8 mouse cellular contexts compared by ENCODE assay signal in genomic region chr12:112145875-112146651, GRCm38 (mm10). TPM values are rescaled to one million over a fixed set of nuclear protein-coding genes. Genes with fewer than 3 reads are reported as not detected.
DNase-seq lines count a peak whose midpoint lies in the region; ATAC-seq and TF ChIP-seq lines count a peak whose summit lies in the region.

TSS of gene Kif26a (plus strand) at chr12:112146208.

- no peaks in the 10 kb centered on the region for H3K9me3 ChIP-seq in forebrain, postnatal 0 days (ENCODE audit: low read length)
- H3K9me3 ChIP-seq in hindbrain, embryonic 10.5 days: no peaks in the 10 kb centered on the region
- no peaks in the 10 kb centered on the region for H3K9me3 ChIP-seq in stomach, embryonic 16.5 days (replicated peaks; ENCODE audit: control insufficient read depth, low read length)

- H3K4me1 ChIP-seq in forebrain, postnatal 0 days (ENCODE audit: insufficient read depth): peaks cover 10% of the 10 kb centered on the region; the same call in 1 of the 2 replicates
- peaks cover 89% of the 10 kb centered on the region for H3K4me1 ChIP-seq in hindbrain, embryonic 10.5 days (replicated peaks)
- H3K4me1 ChIP-seq in stomach, embryonic 16.5 days (ENCODE audit: control insufficient read depth, insufficient read depth, low read length): peaks cover 32% of the 10 kb centered on the region

- intact Hi-C loops in left cerebral cortex, postnatal 10 days (cut with DNase I): loop anchor here (1.0 kb wide), 1 partner anchor 327 kb away; no protein-coding TSS in a partner anchor

- ATAC-seq in forebrain, postnatal 0 days: peak; percentile 64
- ATAC-seq in stomach, embryonic 16.5 days (ENCODE audit: insufficient read depth, low FRiP score): peak; percentile 77; the same call in 1 of the 2 replicates

- peak; percentile 14 for DNase-seq in cerebellum, adult 9-11 months
- no peak for DNase-seq in cerebellum, adult 11 months
- peak; percentile 53 for DNase-seq in brain, adult 2 months (ENCODE audit: low read depth, low spot score)
- DNase-seq in forebrain, postnatal 0 days: peak; percentile 89
- peak; percentile 81 for DNase-seq in hindbrain, embryonic 10.5 days (ENCODE audit: low spot score)
- peak; percentile 32 to 77 for DNase-seq in left cerebral cortex, postnatal 10 days (ENCODE audit: extremely low spot score in 1 of 2, low spot score in 2 of 2)
- peak; percentile 79 for DNase-seq in mesoderm, embryonic 11.5 days (ENCODE audit: low read depth, low spot score)

- H3K36me3 ChIP-seq in forebrain, postnatal 0 days (ENCODE audit: insufficient read depth): no peaks in the 10 kb centered on the region
- H3K36me3 ChIP-seq in hindbrain, embryonic 10.5 days: 0 out of 2 replicates have a peak, but pooled peaks cover 3% of the 10 kb centered on the region
- H3K36me3 ChIP-seq in stomach, embryonic 16.5 days (ENCODE audit: control insufficient read depth, insufficient read depth, low read length): no peaks in the 10 kb centered on the region

- peak within 1 kb of the TSS; percentile 69 for H3K9ac ChIP-seq in forebrain, postnatal 0 days
- H3K9ac ChIP-seq in stomach, embryonic 16.5 days (ENCODE audit: low read length): peak within 1 kb of the TSS; percentile 61

- H3K27ac ChIP-seq in forebrain, postnatal 0 days (ENCODE audit: low read depth, low read length): peak within 1 kb of the TSS; percentile 77
- H3K27ac ChIP-seq in hindbrain, embryonic 10.5 days: peak within 1 kb of the TSS; percentile 89
- H3K27ac ChIP-seq in stomach, embryonic 16.5 days (ENCODE audit: low read length): peak within 1 kb of the TSS; percentile 41

- peak within 1 kb of the TSS; percentile 90 for H3K4me2 ChIP-seq in forebrain, postnatal 0 days (ENCODE audit: low read depth)
- peak within 1 kb of the TSS; percentile 67 for H3K4me2 ChIP-seq in stomach, embryonic 16.5 days (ENCODE audit: low read depth, low read length)

- peak within 1 kb of the TSS; percentile 59 for H3K4me3 ChIP-seq in forebrain, postnatal 0 days (ENCODE audit: low read depth, low read length)
- peak within 1 kb of the TSS; percentile 61 for H3K4me3 ChIP-seq in hindbrain, embryonic 10.5 days
- H3K4me3 ChIP-seq in stomach, embryonic 16.5 days (replicated peaks; ENCODE audit: low read length): peak within 1 kb of the TSS; percentile 47

- peak; percentile 81 for TF ChIP-seq CTCF in forebrain, postnatal 0 days (IDR thresholded peaks at IDR 0.05; ENCODE audit: low read depth)

- peaks cover 4% of the 10 kb centered on the region for H3K27me3 ChIP-seq in forebrain, postnatal 0 days (ENCODE audit: insufficient read depth, low read length)
- peaks cover 93% of the 10 kb centered on the region for H3K27me3 ChIP-seq in hindbrain, embryonic 10.5 days (ENCODE audit: insufficient read depth, poor library complexity, severe bottlenecking)
- H3K27me3 ChIP-seq in stomach, embryonic 16.5 days (ENCODE audit: control insufficient read depth, insufficient read depth, low read length): peaks cover 43% of the 10 kb centered on the region

- WGBS in forebrain, postnatal 0 days: under 1% methylated on average over 67 of the region's 68 CpGs
- under 1% methylated on average over 68 of the region's 68 CpGs for WGBS in hindbrain, embryonic 10.5 days
- under 1% methylated on average over 68 of the region's 68 CpGs for WGBS in stomach, embryonic 16.5 days

RNA-seq across cellular contexts. Expression of gene Kif26a, which starts in this region (rescaled TPM):
- total RNA-seq in forebrain, postnatal 0 days (2014; rRNA removed): 50.4 and 55.1 TPM in 2 replicates
- polyA plus RNA-seq in forebrain, postnatal 0 days (2015; fragmentation: Nextera tagmentation; extraction: Ambion mirVana): 5.0 and 6.2 TPM in 2 replicates
- 2.7 and 3.1 TPM in 2 replicates for polyA plus RNA-seq in hindbrain, embryonic 10.5 days (2016; fragmentation: Nextera tagmentation; extraction: Ambion mirVana)
- total RNA-seq in left cerebral cortex, postnatal 10 days (2021): 1 to 10 TPM; 7.3 to 8.2 TPM
- polyA plus RNA-seq in stomach, embryonic 16.5 days (2015; fragmentation: Nextera tagmentation; extraction: Ambion mirVana): 2.6 and 3.5 TPM in 2 replicates
